In the genomic region with DNA sequence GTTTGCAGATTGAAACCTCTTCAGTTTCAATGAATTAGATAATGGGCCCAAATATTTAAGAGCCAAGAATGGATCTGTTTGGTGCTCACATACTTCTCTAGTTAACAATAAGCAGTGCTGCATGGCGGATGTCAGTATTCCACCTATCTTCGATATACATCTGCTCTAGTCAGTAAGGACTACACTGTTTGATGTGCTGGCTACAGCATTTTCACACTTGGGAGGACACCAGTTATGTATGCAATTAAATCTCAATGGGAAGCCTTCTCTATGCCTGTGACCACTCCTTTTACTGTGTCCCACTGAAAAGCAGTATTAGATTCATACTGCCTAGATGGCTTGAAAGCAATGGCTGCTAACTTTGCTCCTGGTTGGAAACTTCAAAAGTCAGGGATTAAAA, we compare ENCODE assay signal across 26 mouse cellular contexts.
DNase-seq lines count a peak whose midpoint lies in the region; ATAC-seq and TF ChIP-seq lines count a peak whose summit lies in the region.
"Had no signal": no experiment of that assay in that cellular context is flagged by ENCODE, and none has a peak within 500 bp of the region (broad histone marks: within the 10 kb centered on the region; RNA-seq: fewer than 3 reads in every experiment).

No protein-coding gene starts in this region.

- ATAC-seq in liver, embryonic 12.5 days, result no peak
- ATAC-seq in intestine, postnatal 0 days, result no peak
- no peak for ATAC-seq in stomach, postnatal 0 days (ENCODE audit: low FRiP score, low TSS enrichment)
- ATAC-seq in forebrain, embryonic 12.5 days (ENCODE audit: low FRiP score), result no peak
- ATAC-seq: activated CD4-positive, CD25-positive, alpha-beta regulatory T cell, adult 4 months; CD4-positive, CD25-positive, alpha-beta regulatory T cell, adult 4 months; forebrain, embryonic 14.5 days; forebrain, postnatal 0 days; hindbrain, embryonic 16.5 days had no signal

- H3K4me3 ChIP-seq in liver, adult 2 months (ENCODE audit: insufficient read depth, low read depth, low read length), result peak overlapping the region; percentile 48
- no peak overlapping the region for H3K4me3 ChIP-seq in liver, embryonic 12.5 days
- H3K4me3 ChIP-seq in bone marrow, adult 2 months (replicated peaks; ENCODE audit: control insufficient read depth, low read depth, low read length), result peak overlapping the region; percentile 24
- no peak overlapping the region for H3K4me3 ChIP-seq in intestine, postnatal 0 days (ENCODE audit: low read depth, low read length)
- peak overlapping the region; percentile 4 for H3K4me3 ChIP-seq in stomach, postnatal 0 days (ENCODE audit: low read depth, low read length)
- H3K4me3 ChIP-seq in forebrain, embryonic 12.5 days (replicated peaks), result no peak overlapping the region
- H3K4me3 ChIP-seq: forebrain, embryonic 10.5 days; heart, embryonic 12.5 days; heart, embryonic 15.5 days; hindbrain, embryonic 10.5 days; hindbrain, embryonic 13.5 days had no signal

- no peak for TF ChIP-seq EP300 in stomach, postnatal 0 days (optimal IDR thresholded peaks at IDR 0.05)

- H3K4me2 ChIP-seq in liver, embryonic 12.5 days, result no peak overlapping the region
- 0 out of 2 replicates have a peak overlapping the region, but pooled peaks have one; percentile 56 for H3K4me2 ChIP-seq in intestine, postnatal 0 days (replicated peaks; ENCODE audit: low read depth)
- H3K4me2 ChIP-seq in stomach, postnatal 0 days (replicated peaks; ENCODE audit: low read depth), result peak overlapping the region; percentile 28; the same call in 1 of the 2 replicates
- no peak overlapping the region for H3K4me2 ChIP-seq in forebrain, embryonic 12.5 days
- H3K4me2 ChIP-seq: heart, embryonic 12.5 days; heart, embryonic 15.5 days; hindbrain, embryonic 13.5 days had no signal

- no peaks in the 10 kb centered on the region for H3K9me3 ChIP-seq in liver, embryonic 12.5 days (replicated peaks)
- no peaks in the 10 kb centered on the region for H3K9me3 ChIP-seq in intestine, postnatal 0 days (ENCODE audit: control insufficient read depth)
- no peaks in the 10 kb centered on the region for H3K9me3 ChIP-seq in stomach, postnatal 0 days (ENCODE audit: control insufficient read depth, low read length)
- H3K9me3 ChIP-seq in forebrain, embryonic 12.5 days, result no peaks in the 10 kb centered on the region
- H3K9me3 ChIP-seq: forebrain, embryonic 10.5 days; heart, embryonic 12.5 days; heart, embryonic 15.5 days; hindbrain, embryonic 10.5 days; hindbrain, embryonic 13.5 days had no signal

- no peak for DNase-seq in liver, adult 2 months (ENCODE audit: extremely low read depth, low read depth, low spot score)
- no peak for DNase-seq in stomach, postnatal 0 days (ENCODE audit: low spot score)
- DNase-seq in layer of hippocampus, postnatal 10 days (ENCODE audit: low spot score in 2 of 2), result no peak
- DNase-seq: adrenal gland, adult 8-10 months; adrenal gland, postnatal 25 days; cerebellum, adult 18-20 months; cerebellum, adult 9-10 months; cerebellum, postnatal 14 days; forebrain, postnatal 0 days; gastrocnemius, postnatal 25 days; heart, adult 18-20 months; heart, postnatal 10 days; heart, postnatal 36 days had no signal

- no peaks in the 10 kb centered on the region for H3K27me3 ChIP-seq in liver, adult 2 months (ENCODE audit: control insufficient read depth, insufficient read depth, low read length)
- H3K27me3 ChIP-seq in liver, embryonic 12.5 days (replicated peaks), result no peaks in the 10 kb centered on the region
- H3K27me3 ChIP-seq in intestine, postnatal 0 days (replicated peaks; ENCODE audit: control insufficient read depth, insufficient read depth, low read length), result no peaks in the 10 kb centered on the region
- no peaks in the 10 kb centered on the region for H3K27me3 ChIP-seq in stomach, postnatal 0 days (ENCODE audit: control insufficient read depth, insufficient read depth, low read length)
- H3K27me3 ChIP-seq in forebrain, embryonic 12.5 days, result no peaks in the 10 kb centered on the region
- H3K27me3 ChIP-seq: heart, embryonic 12.5 days; heart, embryonic 15.5 days; hindbrain, embryonic 13.5 days had no signal

- peak overlapping the region; percentile 61 for H3K9ac ChIP-seq in liver, adult 2 months (ENCODE audit: low read depth, low read length)
- H3K9ac ChIP-seq in liver, embryonic 12.5 days, result no peak overlapping the region
- H3K9ac ChIP-seq in intestine, postnatal 0 days (ENCODE audit: low read depth, low read length), result no peak overlapping the region
- no peak overlapping the region for H3K9ac ChIP-seq in stomach, postnatal 0 days (ENCODE audit: low read length)
- H3K9ac ChIP-seq in forebrain, embryonic 12.5 days, result no peak overlapping the region
- H3K9ac ChIP-seq: forebrain, postnatal 0 days; heart, embryonic 12.5 days; heart, embryonic 15.5 days; hindbrain, embryonic 13.5 days had no signal

- peaks cover 23% of the 10 kb centered on the region for H3K4me1 ChIP-seq in liver, adult 2 months (ENCODE audit: control insufficient read depth, insufficient read depth, low read length)
- no peaks in the 10 kb centered on the region for H3K4me1 ChIP-seq in liver, embryonic 12.5 days
- no peaks in the 10 kb centered on the region for H3K4me1 ChIP-seq in bone marrow, adult 2 months (ENCODE audit: control insufficient read depth, insufficient read depth, low read length)
- no peaks in the 10 kb centered on the region; the same call in 1 of the 2 replicates for H3K4me1 ChIP-seq in intestine, postnatal 0 days (replicated peaks; ENCODE audit: control insufficient read depth, insufficient read depth, low read length)
- H3K4me1 ChIP-seq in stomach, postnatal 0 days (replicated peaks; ENCODE audit: control insufficient read depth, insufficient read depth), result no peaks in the 10 kb centered on the region
- H3K4me1 ChIP-seq in forebrain, embryonic 12.5 days, result no peaks in the 10 kb centered on the region
- H3K4me1 ChIP-seq: forebrain, embryonic 10.5 days; heart, embryonic 12.5 days; heart, embryonic 15.5 days; hindbrain, embryonic 10.5 days; hindbrain, embryonic 13.5 days had no signal

- 0 out of 2 replicates have a peak, but pooled peaks cover 5% of the 10 kb centered on the region for H3K79me2 ChIP-seq in liver, adult 2 months (ENCODE audit: control insufficient read depth, insufficient read depth, low read length)

- TF ChIP-seq CTCF in liver, adult 2 months (IDR thresholded peaks at IDR 0.05; ENCODE audit: low read depth, low read length), result no peak
- TF ChIP-seq CTCF in bone marrow, adult 2 months (IDR thresholded peaks at IDR 0.05; ENCODE audit: control insufficient read depth, insufficient read depth, low read length), result no peak
- no peak for TF ChIP-seq CTCF in intestine, postnatal 0 days (IDR thresholded peaks at IDR 0.05; ENCODE audit: low read depth)
- no peak for TF ChIP-seq CTCF in stomach, postnatal 0 days (IDR thresholded peaks at IDR 0.05; ENCODE audit: low read depth)

- WGBS in liver, adult 2 months, result 79% methylated on average over 2 of the region's 2 CpGs
- 75% methylated on average over 2 of the region's 2 CpGs for WGBS in liver, embryonic 12.5 days (ENCODE audit: insufficient replicate concordance)
- 78% methylated on average over 2 of the region's 2 CpGs for WGBS in bone marrow, adult 2 months
- WGBS in intestine, postnatal 0 days, result 91% methylated on average over 2 of the region's 2 CpGs
- WGBS in stomach, postnatal 0 days, result 91% methylated on average over 2 of the region's 2 CpGs
- 81% methylated on average over 2 of the region's 2 CpGs for WGBS in forebrain, embryonic 12.5 days

- no peak for TF ChIP-seq POLR2A in liver, adult 2 months (IDR thresholded peaks at IDR 0.05; ENCODE audit: extremely low read depth, insufficient read depth, low read length)
- TF ChIP-seq POLR2A in bone marrow, adult 2 months (IDR thresholded peaks at IDR 0.05; ENCODE audit: borderline replicate concordance, control insufficient read depth, low read depth, low read length), result no peak

- peaks cover 7% of the 10 kb centered on the region for H3K36me3 ChIP-seq in liver, adult 2 months (ENCODE audit: control insufficient read depth, insufficient read depth, low read length)
- no peaks in the 10 kb centered on the region for H3K36me3 ChIP-seq in liver, embryonic 12.5 days
- H3K36me3 ChIP-seq in intestine, postnatal 0 days (ENCODE audit: control insufficient read depth, insufficient read depth), result no peaks in the 10 kb centered on the region
- H3K36me3 ChIP-seq in stomach, postnatal 0 days (ENCODE audit: control insufficient read depth, insufficient read depth, low read length), result no peaks in the 10 kb centered on the region
- no peaks in the 10 kb centered on the region for H3K36me3 ChIP-seq in forebrain, embryonic 12.5 days (replicated peaks)
- H3K36me3 ChIP-seq: forebrain, embryonic 10.5 days; heart, embryonic 12.5 days; heart, embryonic 15.5 days; hindbrain, embryonic 10.5 days; hindbrain, embryonic 13.5 days had no signal

- no peak overlapping the region; the same call in 1 of the 2 replicates for H3K27ac ChIP-seq in liver, adult 2 months (replicated peaks; ENCODE audit: insufficient read depth, low read depth, low read length)
- H3K27ac ChIP-seq in liver, embryonic 12.5 days, result no peak overlapping the region
- H3K27ac ChIP-seq in bone marrow, adult 2 months (ENCODE audit: control insufficient read depth, insufficient read depth, low read depth, low read length, poor library complexity), result no peak overlapping the region
- no peak overlapping the region for H3K27ac ChIP-seq in intestine, postnatal 0 days (ENCODE audit: low read depth, low read length)
- H3K27ac ChIP-seq in stomach, postnatal 0 days (replicated peaks), result no peak overlapping the region
- no peak overlapping the region for H3K27ac ChIP-seq in forebrain, embryonic 12.5 days
- H3K27ac ChIP-seq: forebrain, embryonic 10.5 days; heart, embryonic 15.5 days; hindbrain, embryonic 10.5 days; hindbrain, embryonic 13.5 days had no signal

Comparison
In these comparisons a context has a peak if more than half of its experiments do, and no peak if none do; other contexts are left out.
1. H3K4me3 ChIP-seq: peak in liver, adult 2 months (single experiment), bone marrow, adult 2 months (single experiment) and stomach, postnatal 0 days (single experiment); none in liver, embryonic 12.5 days (single experiment), intestine, postnatal 0 days (single experiment) and forebrain, embryonic 12.5 days (single experiment).
2. H3K4me2 ChIP-seq: peak in intestine, postnatal 0 days (single experiment) and stomach, postnatal 0 days (single experiment); none in liver, embryonic 12.5 days (single experiment) and forebrain, embryonic 12.5 days (single experiment).